Mouse (Mus musculus): ENCODE results near the gene 1700010I14Rik.

Gene 1700010I14Rik

GRCm38 (mm10) chr17:9030181-9030580 is 42.0 kb downstream of the 1700010I14Rik start:
- DNase-seq (ENCODE audit: low spot score): no peak

- peak; percentile 82 for DNase-seq (ENCODE audit: low spot score)
Observed at GRCm38 (mm10) chr17:9031241-9032141, 43.4 kb downstream of the 1700010I14Rik start.

- no peak for DNase-seq (ENCODE audit: low spot score)
Observed at GRCm38 (mm10) chr17:9032362-9033044, 44.4 kb downstream of the 1700010I14Rik start.

- no peak for DNase-seq (ENCODE audit: low spot score)
Observed at GRCm38 (mm10) chr17:9033511-9033910, 45.4 kb downstream of the 1700010I14Rik start.

GRCm38 (mm10) chr17:9035561-9036348 is 47.6 kb downstream of the 1700010I14Rik start:
- no peak for DNase-seq (ENCODE audit: low spot score)

GRCm38 (mm10) chr17:9042723-9043122 is 54.6 kb downstream of the 1700010I14Rik start:
- DNase-seq (ENCODE audit: low spot score): no peak

GRCm38 (mm10) chr17:9052441-9052980 is 64.4 kb downstream of the 1700010I14Rik start:
- no peak for DNase-seq (ENCODE audit: low spot score)

- DNase-seq (ENCODE audit: low spot score): peak; percentile 10
Observed at GRCm38 (mm10) chr17:9059360-9059932, 71.3 kb downstream of the 1700010I14Rik start.
